Mouse (Mus musculus): ENCODE data around the gene Cdk14.

GRCm38 (mm10) chr5:4824171-4824570, 595.9 kb downstream of the Cdk14 start:
- TF ChIP-seq CTCF (IDR thresholded peaks at IDR 0.05; ENCODE audit: borderline replicate concordance, insufficient read depth, low read depth, low read length) (no peak), POLR2A (IDR thresholded peaks at IDR 0.05; ENCODE audit: borderline replicate concordance, insufficient read depth, low read length) (no peak)

Data from cerebellum, adult 2 months (tissue).